Mouse (Mus musculus) cerebellum, adult 2 months (tissue): ENCODE results near the gene Olfr1336.

Experiments
- CTCF ChIP-seq: fragments of 200-500 bp; IDR thresholded peaks from 2 replicates; pipeline ENCODE4 v1.5.1; 2011; ENCODE audit warnings: low read depth, mild to moderate bottlenecking, control low read depth, low read length, moderate library complexity, borderline replicate concordance; ENCODE audit not compliant: insufficient read depth
- POLR2A ChIP-seq: fragments of 200-500 bp; IDR thresholded peaks from 2 replicates; pipeline ENCODE4 v1.6.1; 2011; ENCODE audit warnings: low read length, control low read depth, borderline replicate concordance; ENCODE audit not compliant: insufficient read depth

DNA sequence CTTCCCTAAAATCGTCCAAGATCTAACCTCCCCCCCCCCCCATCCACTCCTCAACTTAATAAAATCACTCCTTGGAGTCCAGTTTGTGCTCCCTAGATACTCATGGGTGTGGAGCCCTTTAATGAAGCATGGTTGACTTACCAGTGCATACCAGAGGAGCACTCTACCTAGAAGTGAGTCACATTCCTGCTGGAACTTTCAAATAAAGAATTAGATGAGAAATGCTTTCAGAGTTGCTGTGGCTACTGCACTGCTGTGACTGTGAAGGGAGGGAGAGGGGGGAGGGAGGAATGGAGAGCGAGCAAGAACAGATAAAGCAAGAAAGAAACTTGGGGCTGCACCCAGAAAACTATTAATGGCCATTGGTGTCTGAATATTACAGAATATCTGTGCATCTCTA lies 14.8 kb upstream of the Olfr1336 start:
- TF ChIP-seq POLR2A = no peak
- TF ChIP-seq CTCF = no peak
